Mouse (Mus musculus) thymus, adult 2 months (tissue): ENCODE data around the gene Fgf2.

Source experiments
- CTCF ChIP-seq: fragments of 200-500 bp; IDR thresholded peaks from 2 replicates; pipeline ENCODE4 v1.5.1; 2012; ENCODE audit warnings: mild to moderate bottlenecking, control low read depth, low read length, moderate library complexity, borderline replicate concordance; ENCODE audit not compliant: control insufficient read depth, poor library complexity, insufficient read depth; ENCODE audit errors: extremely low read depth
- POLR2A ChIP-seq: fragments of 200-500 bp; IDR thresholded peaks from 2 replicates; pipeline ENCODE4 v1.6.1; 2012; ENCODE audit warnings: mild to moderate bottlenecking, low read length, control low read depth, moderate library complexity; ENCODE audit not compliant: control insufficient read depth, poor library complexity, insufficient read depth; ENCODE audit errors: extremely low read depth

DNA sequence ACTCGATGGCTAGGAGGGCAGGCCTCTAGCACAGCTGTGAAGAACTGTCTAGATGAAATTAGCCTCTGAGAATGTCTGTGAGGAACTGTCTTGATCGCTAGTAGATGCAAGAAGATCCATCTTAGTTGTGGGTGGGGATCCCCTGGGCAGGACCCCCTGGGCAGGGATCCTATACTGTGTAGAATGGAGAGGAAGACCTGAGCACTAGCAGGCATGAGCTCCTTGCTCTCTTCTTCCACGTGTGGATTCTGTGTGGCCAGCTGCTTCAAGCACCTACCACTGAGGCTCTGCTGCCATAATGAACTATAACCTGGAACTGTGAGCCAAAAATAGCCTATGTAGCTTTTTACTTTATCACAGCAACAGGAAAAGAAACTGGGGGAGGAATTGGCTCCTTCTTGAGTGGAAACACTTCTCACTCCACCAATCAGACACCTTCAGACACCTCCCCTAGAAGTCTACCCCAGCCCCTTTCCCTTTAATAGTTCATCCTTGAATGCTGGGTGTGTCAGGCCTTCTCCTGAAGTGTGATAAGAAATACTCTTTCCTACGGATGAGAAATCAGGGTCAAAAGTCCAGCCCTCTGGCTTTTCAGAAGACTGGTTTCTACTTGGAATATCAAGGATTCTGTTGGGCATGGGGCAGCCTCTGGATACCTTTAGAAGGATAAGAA, 18.4 kb downstream of the Fgf2 start:
- TF ChIP-seq CTCF (no peak), POLR2A (no peak)
